29 mouse cellular contexts compared by ENCODE assay signal in the genomic region with DNA sequence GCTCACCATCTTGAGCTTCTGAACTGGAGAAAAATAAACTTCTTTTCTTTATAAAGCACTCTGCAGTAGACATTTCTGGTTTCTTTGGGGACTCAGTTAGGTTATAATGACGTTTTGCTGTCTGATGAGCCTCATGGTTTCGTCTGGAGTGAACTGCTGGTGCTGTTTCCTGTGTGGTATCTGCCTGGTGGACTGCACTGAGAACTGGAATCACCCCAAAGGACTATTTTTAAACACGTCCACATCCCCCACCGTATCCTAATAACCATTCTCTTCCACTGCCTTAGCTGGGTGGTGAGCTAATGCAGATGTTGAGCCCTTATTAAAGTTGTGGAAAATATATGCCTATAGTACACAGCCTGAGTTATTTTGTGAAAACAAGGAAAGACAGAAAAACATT.
DNase-seq lines count a peak whose midpoint lies in the region; ATAC-seq and TF ChIP-seq lines count a peak whose summit lies in the region.
"Had no signal": no experiment of that assay in that cellular context is flagged by ENCODE, and none has a peak within 500 bp of the region (broad histone marks: within the 10 kb centered on the region; RNA-seq: fewer than 3 reads in every experiment).

No protein-coding gene starts in this region.

- ATAC-seq in heart, embryonic 13.5 days (ENCODE audit: extremely low read depth, insufficient number of reproducible peaks, low FRiP score, low TSS enrichment): no peak
- no peak for ATAC-seq in heart, embryonic 12.5 days (ENCODE audit: insufficient number of reproducible peaks, low FRiP score)
- peak; percentile 58 for ATAC-seq in heart, postnatal 0 days (ENCODE audit: insufficient read depth, low read depth)
- ATAC-seq in lung, postnatal 0 days: no peak
- ATAC-seq: activated CD4-positive, CD25-positive, alpha-beta regulatory T cell, adult 4 months; CD4-positive, CD25-positive, alpha-beta regulatory T cell, adult 4 months; forebrain, embryonic 14.5 days; Patski had no signal

- no peak overlapping the region for H3K9ac ChIP-seq in heart, embryonic 13.5 days
- no peak overlapping the region for H3K9ac ChIP-seq in heart, embryonic 12.5 days
- H3K9ac ChIP-seq in heart, postnatal 0 days (replicated peaks; ENCODE audit: low read depth, low read length): no peak overlapping the region
- no peak overlapping the region for H3K9ac ChIP-seq in lung, postnatal 0 days (replicated peaks; ENCODE audit: low read depth)
- H3K9ac ChIP-seq: embryonic facial prominence, embryonic 13.5 days; embryonic facial prominence, embryonic 15.5 days; forebrain, embryonic 12.5 days had no signal

- 41% methylated on average over 4 of the region's 4 CpGs for WGBS in heart, embryonic 10.5 days
- WGBS in heart, embryonic 13.5 days: 24% methylated on average over 4 of the region's 4 CpGs
- WGBS in heart, embryonic 12.5 days: 28% methylated on average over 4 of the region's 4 CpGs
- WGBS in heart, postnatal 0 days: 3% methylated on average over 4 of the region's 4 CpGs
- 42% methylated on average over 4 of the region's 4 CpGs for WGBS in lung, postnatal 0 days

- DNase-seq in heart, adult 11 months: peak; percentile 84
- DNase-seq in heart, embryonic 10.5 days (ENCODE audit: low spot score): no peak
- peak; percentile 59 for DNase-seq in heart, postnatal 0 days (ENCODE audit: low spot score)
- DNase-seq in heart, postnatal 36 days: no peak
- peak; percentile 23 for DNase-seq in lung, postnatal 0 days (ENCODE audit: low spot score)
- DNase-seq in lung, postnatal 36 days: no peak
- DNase-seq: adrenal gland, adult 8-10 months; adrenal gland, postnatal 14 days; adrenal gland, postnatal 36 days; B cell, adult 2 months; cerebellum, adult 11-12 months; cerebellum, adult 2 months; cerebellum, adult 9-10 months; cerebellum, postnatal 10 days; cerebellum, postnatal 25 days; embryo, embryonic 11 days had no signal

- no peaks in the 10 kb centered on the region for H3K36me3 ChIP-seq in heart, embryonic 10.5 days
- H3K36me3 ChIP-seq in heart, embryonic 13.5 days: no peaks in the 10 kb centered on the region
- H3K36me3 ChIP-seq in heart, embryonic 12.5 days: no peaks in the 10 kb centered on the region
- H3K36me3 ChIP-seq in heart, postnatal 0 days (replicated peaks; ENCODE audit: control insufficient read depth, insufficient read depth, low read length): no peaks in the 10 kb centered on the region
- H3K36me3 ChIP-seq in lung, postnatal 0 days (ENCODE audit: insufficient read depth, low read length): no peaks in the 10 kb centered on the region
- H3K36me3 ChIP-seq: embryonic facial prominence, embryonic 13.5 days; embryonic facial prominence, embryonic 15.5 days; forebrain, embryonic 10.5 days; forebrain, embryonic 12.5 days; G1E had no signal

- H3K4me3 ChIP-seq in heart, embryonic 10.5 days: no peak overlapping the region
- H3K4me3 ChIP-seq in heart, embryonic 13.5 days: no peak overlapping the region
- H3K4me3 ChIP-seq in heart, embryonic 12.5 days: no peak overlapping the region
- H3K4me3 ChIP-seq in heart, postnatal 0 days (ENCODE audit: low read depth, low read length): no peak overlapping the region
- no peak overlapping the region for H3K4me3 ChIP-seq in lung, postnatal 0 days (ENCODE audit: low read depth, low read length)
- H3K4me3 ChIP-seq: embryonic facial prominence, embryonic 13.5 days; embryonic facial prominence, embryonic 15.5 days; erythroblast, embryonic 14.5 days; forebrain, embryonic 10.5 days; forebrain, embryonic 12.5 days had no signal

- H3K27ac ChIP-seq in heart, embryonic 10.5 days: no peak overlapping the region
- peak overlapping the region; percentile 17; the same call in 1 of the 2 replicates for H3K27ac ChIP-seq in heart, embryonic 13.5 days (replicated peaks)
- H3K27ac ChIP-seq in heart, embryonic 12.5 days (ENCODE audit: poor library complexity, severe bottlenecking): no peak overlapping the region
- H3K27ac ChIP-seq in heart, postnatal 0 days (ENCODE audit: low read depth): peak overlapping the region; percentile 47
- H3K27ac ChIP-seq in lung, postnatal 0 days (ENCODE audit: low read length): no peak overlapping the region
- H3K27ac ChIP-seq: embryonic facial prominence, embryonic 13.5 days; embryonic facial prominence, embryonic 15.5 days; forebrain, embryonic 10.5 days; forebrain, embryonic 12.5 days had no signal

- peaks cover 16% of the 10 kb centered on the region for H3K4me1 ChIP-seq in heart, embryonic 10.5 days
- peaks cover 46% of the 10 kb centered on the region for H3K4me1 ChIP-seq in heart, embryonic 13.5 days
- peaks cover 14% of the 10 kb centered on the region for H3K4me1 ChIP-seq in heart, embryonic 12.5 days (replicated peaks)
- peaks cover 12% of the 10 kb centered on the region for H3K4me1 ChIP-seq in heart, postnatal 0 days (ENCODE audit: control insufficient read depth, insufficient read depth)
- H3K4me1 ChIP-seq in lung, postnatal 0 days (ENCODE audit: insufficient read depth, low read depth, low read length): no peaks in the 10 kb centered on the region
- H3K4me1 ChIP-seq: forebrain, embryonic 10.5 days; forebrain, embryonic 12.5 days had no signal

- no peaks in the 10 kb centered on the region for H3K9me3 ChIP-seq in heart, embryonic 10.5 days
- H3K9me3 ChIP-seq in heart, embryonic 13.5 days: no peaks in the 10 kb centered on the region
- no peaks in the 10 kb centered on the region for H3K9me3 ChIP-seq in heart, embryonic 12.5 days (replicated peaks)
- no peaks in the 10 kb centered on the region for H3K9me3 ChIP-seq in heart, postnatal 0 days (replicated peaks; ENCODE audit: control insufficient read depth, low read length)
- H3K9me3 ChIP-seq in lung, postnatal 0 days (ENCODE audit: low read length): no peaks in the 10 kb centered on the region
- H3K9me3 ChIP-seq: embryonic facial prominence, embryonic 13.5 days; embryonic facial prominence, embryonic 15.5 days; forebrain, embryonic 10.5 days; forebrain, embryonic 12.5 days; G1E had no signal

- TF ChIP-seq CTCF in heart, postnatal 0 days (IDR thresholded peaks at IDR 0.05; ENCODE audit: low read depth): no peak
- no peak for TF ChIP-seq CTCF in lung, postnatal 0 days (IDR thresholded peaks at IDR 0.05)

- intact Hi-C loops in heart, postnatal 36 days (cut with DNase I): no loop called here

- H3K27me3 ChIP-seq in heart, embryonic 10.5 days (ENCODE audit: insufficient read depth, poor library complexity, severe bottlenecking): no peaks in the 10 kb centered on the region
- no peaks in the 10 kb centered on the region for H3K27me3 ChIP-seq in heart, embryonic 13.5 days (replicated peaks)
- H3K27me3 ChIP-seq in heart, embryonic 12.5 days (replicated peaks): no peaks in the 10 kb centered on the region
- no peaks in the 10 kb centered on the region for H3K27me3 ChIP-seq in heart, postnatal 0 days (ENCODE audit: control insufficient read depth, insufficient read depth, low read length)
- H3K27me3 ChIP-seq in lung, postnatal 0 days (replicated peaks; ENCODE audit: insufficient read depth, low read length): no peaks in the 10 kb centered on the region
- H3K27me3 ChIP-seq: CH12.LX; embryonic facial prominence, embryonic 13.5 days; embryonic facial prominence, embryonic 15.5 days; forebrain, embryonic 12.5 days had no signal

- no peak for TF ChIP-seq EP300 in heart, postnatal 0 days (IDR thresholded peaks at IDR 0.05; ENCODE audit: low read depth)
- TF ChIP-seq EP300 in lung, postnatal 0 days (IDR thresholded peaks at IDR 0.05): no peak

- no peak overlapping the region for H3K4me2 ChIP-seq in heart, embryonic 13.5 days
- no peak overlapping the region for H3K4me2 ChIP-seq in heart, embryonic 12.5 days
- H3K4me2 ChIP-seq in heart, postnatal 0 days (ENCODE audit: low read depth, low read length): no peak overlapping the region
- no peak overlapping the region for H3K4me2 ChIP-seq in lung, postnatal 0 days (replicated peaks; ENCODE audit: low read depth, low read length)
- H3K4me2 ChIP-seq: embryonic facial prominence, embryonic 13.5 days; embryonic facial prominence, embryonic 15.5 days; forebrain, embryonic 12.5 days had no signal

Comparison
In these comparisons a context has a peak if more than half of its experiments do, and no peak if none do; other contexts are left out.
1. DNase-seq: peak in heart, adult 11 months (single experiment), heart, postnatal 0 days (single experiment) and lung, postnatal 0 days (single experiment); none in heart, embryonic 10.5 days (single experiment), heart, postnatal 36 days (0 of 2) and lung, postnatal 36 days (single experiment).
2. H3K27ac ChIP-seq: peak in heart, embryonic 13.5 days (single experiment) and heart, postnatal 0 days (single experiment); none in heart, embryonic 10.5 days (single experiment), heart, embryonic 12.5 days (single experiment) and lung, postnatal 0 days (single experiment).